Mouse (Mus musculus) spleen, adult 2 months (tissue): Measurements from ENCODE around the gene Cript. TPM values are rescaled to one million over a fixed set of nuclear protein-coding genes. Genes with fewer than 3 reads are reported as not detected.
A peak's percentile ranks its signal among the peaks of the same experiment; 100 is the strongest.

Experiments used
- DNase-seq, 2 experiments: peaks; one replicate each; pipeline versions ENCODE4 v3.0.0 to v3.0.0-alpha.2; 2012 to 2021; ENCODE audit warnings: low spot score in 2 of 2, low read depth in 1 of 2
- H3K27ac ChIP-seq: fragments of 200-500 bp; 2 replicates; pipeline ENCODE4 v1.5.1; 2012; ENCODE audit warnings: low read length, inconsistent platforms; ENCODE audit not compliant: insufficient read depth
- H3K27me3 ChIP-seq: fragments of 200-500 bp; 2 replicates; pipeline ENCODE4 v1.6.1; 2012; ENCODE audit warnings: mild to moderate bottlenecking, moderate library complexity, low read length, inconsistent platforms; ENCODE audit not compliant: control insufficient read depth, insufficient read depth
- H3K36me3 ChIP-seq: fragments of 200-500 bp; 2 replicates; pipeline ENCODE4 v1.6.1; 2012; ENCODE audit warnings: mild to moderate bottlenecking, low read length, inconsistent platforms; ENCODE audit not compliant: control insufficient read depth, insufficient read depth
- H3K4me1 ChIP-seq: fragments of 200-500 bp; 2 replicates; pipeline ENCODE4 v1.6.1; 2011; ENCODE audit warnings: inconsistent platforms; ENCODE audit not compliant: control insufficient read depth, insufficient read depth, insufficient read length
- H3K4me3 ChIP-seq: fragments of 200-500 bp; 2 replicates; pipeline ENCODE4 v1.5.1; 2011; ENCODE audit warnings: mild to moderate bottlenecking, inconsistent platforms; ENCODE audit not compliant: insufficient read depth, insufficient read length; ENCODE audit errors: extremely low read depth
- CTCF ChIP-seq: fragments of 200-500 bp; IDR thresholded peaks from 2 replicates; pipeline ENCODE4 v1.5.1; 2011; ENCODE audit warnings: mild to moderate bottlenecking, inconsistent platforms; ENCODE audit not compliant: insufficient read depth, insufficient read length, insufficient replicate concordance; ENCODE audit errors: extremely low read depth
- POLR2A ChIP-seq: fragments of 200-500 bp; IDR thresholded peaks from 2 replicates; pipeline ENCODE4 v1.6.1; 2011; ENCODE audit warnings: low read depth, low read length, inconsistent platforms
- WGBS: fragments of 180-500 bp; shearing (Covaris S2); methylation state at CpG from one replicate; pipeline ENCODE4 v1.1.7; 2018; 5-methylcytosine and 5-hydroxymethylcytosine counted together
- polyA plus RNA-seq: library from polyadenylated mRNA; depleted of rRNA; stranded (reverse); fragments of >200 nt; gene quantifications from 2 replicates; pipeline ENCODE4 v1.2.3, GENCODE M21; 2012; rRNA removed

Cript gene
- 3.9 and 5.0 TPM in 2 replicates for polyA plus RNA-seq

DNA sequence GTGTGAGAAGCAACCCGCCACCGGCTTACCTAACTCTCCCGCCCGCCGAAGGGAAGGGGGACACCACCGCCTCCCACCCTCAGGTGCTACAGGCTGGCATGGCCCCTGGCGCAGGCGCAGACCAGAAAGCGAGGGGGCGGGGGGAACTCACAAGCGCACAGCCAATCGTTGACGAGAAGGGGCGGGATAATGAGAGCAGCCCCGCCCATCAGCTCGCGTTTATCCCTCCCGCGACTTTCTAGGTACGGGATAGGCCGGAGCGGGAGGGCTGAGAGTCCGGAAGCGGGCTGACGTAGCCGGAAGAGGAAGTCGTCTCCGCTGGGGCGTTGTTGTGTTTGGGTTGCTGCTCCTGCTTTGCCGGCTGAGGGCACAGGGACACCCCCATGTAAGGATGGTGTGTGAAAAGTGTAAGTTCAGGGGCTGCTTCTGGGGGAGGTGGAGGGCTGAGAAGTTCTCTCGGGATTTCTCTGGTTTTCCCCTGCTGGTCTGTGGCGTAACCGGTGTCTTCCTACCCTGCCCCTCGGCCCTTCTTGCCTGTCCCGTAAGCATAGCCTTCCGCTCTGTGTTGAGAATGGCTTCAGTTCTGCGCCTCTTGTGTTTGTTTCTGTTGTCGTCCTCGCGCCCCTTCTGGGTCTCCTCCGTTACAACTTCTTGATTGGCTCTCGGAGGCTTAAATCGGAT, at the start of gene Cript, which contains the start of gene Pigf:
Gene Cript (plus strand): TSS at position 282 of the 681 bp plus-strand sequence.
Gene Pigf (minus strand): TSS at position 138 of the 681 bp plus-strand sequence.
- Histone ChIP-seq H3K4me3 (peak within 1 kb of the TSS; percentile 83), H3K36me3 (peaks cover 5% of the 10 kb centered on the region; the same call in 1 of the 2 replicates)

DNA sequence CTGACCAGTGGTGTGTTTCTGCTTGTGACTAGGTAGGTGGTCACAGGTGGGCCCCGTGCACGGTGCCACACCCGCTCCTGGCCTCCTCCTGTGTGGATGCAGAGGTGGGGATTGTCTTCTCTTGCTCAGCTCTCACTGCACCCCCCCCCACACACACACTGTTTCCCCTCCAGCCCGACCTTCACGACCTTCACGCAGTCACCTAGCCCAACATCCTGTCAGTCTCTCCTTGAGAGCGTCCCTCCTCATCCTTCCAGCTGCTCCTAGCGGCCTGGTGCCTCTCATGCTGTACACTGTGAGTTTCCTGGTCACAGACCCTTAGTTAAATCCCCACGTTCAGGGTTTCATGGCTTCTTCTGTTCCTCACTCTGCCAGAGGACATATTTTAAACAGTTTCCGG, 49.0 kb upstream of the Cript start:
- Histone ChIP-seq H3K36me3 (peaks cover 5% of the 10 kb centered on the region; the same call in 1 of the 2 replicates), H3K4me3 (no peak overlapping the region), H3K4me1 (peaks cover 20% of the 10 kb centered on the region; the same call in 1 of the 2 replicates), H3K27ac (peak overlapping the region; percentile 53), H3K27me3 (no peaks in the 10 kb centered on the region)
- 51% methylated on average over 10 of the region's 10 CpGs for WGBS
- DNase-seq = no peak
- TF ChIP-seq POLR2A = no peak
- TF ChIP-seq CTCF = no peak

More for the DNA sequence above, at the start of gene Cript, which contains the start of gene Pigf:
- TF ChIP-seq POLR2A (peak; percentile 59), CTCF (no peak)
- Histone ChIP-seq H3K27ac (peak within 1 kb of the TSS; percentile 78), H3K27me3 (no peaks in the 10 kb centered on the region), H3K4me1 (no peaks in the 10 kb centered on the region)
- DNase-seq = peak; percentile 97
- under 1% methylated on average over 43 of the region's 43 CpGs for WGBS

DNA sequence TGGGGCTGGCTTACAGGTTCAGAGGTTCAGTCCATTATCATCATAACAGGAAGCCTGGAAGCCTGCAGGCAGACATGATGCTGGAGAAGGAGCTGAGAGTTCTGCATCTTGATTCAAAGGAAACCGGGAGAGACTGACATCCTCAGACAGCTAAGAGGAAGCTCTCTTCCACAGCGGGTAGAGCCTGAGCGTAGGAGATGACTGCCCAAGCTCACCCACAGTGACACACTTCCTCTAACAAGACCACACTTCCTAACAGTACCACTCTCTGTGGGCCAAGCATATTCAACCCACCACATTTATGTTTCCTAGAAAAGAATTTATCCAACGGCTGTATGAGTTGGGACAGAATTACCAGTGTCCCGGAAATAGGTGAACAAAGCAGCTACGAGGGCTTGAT, 46.9 kb upstream of the Cript start:
- no peak for TF ChIP-seq POLR2A
- no peak for TF ChIP-seq CTCF
- H3K27ac ChIP-seq = peak overlapping the region; percentile 3; the same call in 1 of the 2 replicates
- WGBS = 25% methylated on average over 6 of the region's 6 CpGs

DNA sequence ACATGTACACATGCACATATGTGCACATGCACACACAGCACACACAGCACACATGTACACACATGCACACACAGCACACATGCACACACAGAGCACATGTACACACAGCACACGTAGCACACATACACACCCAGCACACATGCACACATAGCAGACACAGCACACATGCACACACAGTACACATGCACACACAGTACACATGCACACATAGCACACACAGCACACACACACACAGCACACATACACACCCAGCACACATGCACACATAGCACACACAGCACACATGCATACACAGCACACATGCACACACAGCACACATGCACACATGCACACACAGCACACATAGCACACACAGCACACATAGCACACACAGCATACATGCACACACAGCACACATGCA, 44.1 kb upstream of the Cript start:
- 100% methylated on average over 1 of the region's 1 CpGs for WGBS
- H3K36me3 ChIP-seq = peaks cover 2% of the 10 kb centered on the region
- DNase-seq = no peak
- no peak overlapping the region for H3K4me3 ChIP-seq
- TF ChIP-seq CTCF = no peak
- TF ChIP-seq POLR2A = no peak
- H3K27ac ChIP-seq = no peak overlapping the region
- no peaks in the 10 kb centered on the region for H3K27me3 ChIP-seq
- peaks cover 9% of the 10 kb centered on the region; the same call in 1 of the 2 replicates for H3K4me1 ChIP-seq

More for the DNA sequence above, 46.9 kb upstream of the Cript start:
- Histone ChIP-seq H3K36me3 (peaks cover 2% of the 10 kb centered on the region; the same call in 1 of the 2 replicates), H3K4me3 (no peak overlapping the region), H3K4me1 (peaks cover 11% of the 10 kb centered on the region; the same call in 1 of the 2 replicates), H3K27me3 (no peaks in the 10 kb centered on the region)
- DNase-seq = no peak

DNA sequence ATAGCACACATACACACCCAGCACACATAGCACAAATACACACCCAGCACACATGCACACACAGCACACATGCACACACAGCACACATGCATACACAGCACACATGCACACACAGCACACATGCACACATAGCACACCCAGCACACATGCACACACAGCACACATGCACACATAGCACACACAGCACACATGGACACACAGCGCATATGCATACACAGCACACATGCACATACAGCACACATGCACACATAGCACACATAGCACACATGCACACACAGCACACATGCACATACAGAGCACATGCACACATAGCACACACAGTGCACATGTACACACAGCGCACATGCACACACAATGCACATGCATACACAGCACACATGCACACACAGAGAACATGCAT, 43.6 kb upstream of the Cript start:
- Histone ChIP-seq H3K4me1 (peaks cover 6% of the 10 kb centered on the region; the same call in 1 of the 2 replicates), H3K36me3 (peaks cover 2% of the 10 kb centered on the region; the same call in 1 of the 2 replicates), H3K27me3 (no peaks in the 10 kb centered on the region), H3K4me3 (no peak overlapping the region), H3K27ac (no peak overlapping the region)
- no peak for TF ChIP-seq CTCF
- no peak for TF ChIP-seq POLR2A
- 90% methylated on average over 2 of the region's 2 CpGs for WGBS
- DNase-seq = no peak

DNA sequence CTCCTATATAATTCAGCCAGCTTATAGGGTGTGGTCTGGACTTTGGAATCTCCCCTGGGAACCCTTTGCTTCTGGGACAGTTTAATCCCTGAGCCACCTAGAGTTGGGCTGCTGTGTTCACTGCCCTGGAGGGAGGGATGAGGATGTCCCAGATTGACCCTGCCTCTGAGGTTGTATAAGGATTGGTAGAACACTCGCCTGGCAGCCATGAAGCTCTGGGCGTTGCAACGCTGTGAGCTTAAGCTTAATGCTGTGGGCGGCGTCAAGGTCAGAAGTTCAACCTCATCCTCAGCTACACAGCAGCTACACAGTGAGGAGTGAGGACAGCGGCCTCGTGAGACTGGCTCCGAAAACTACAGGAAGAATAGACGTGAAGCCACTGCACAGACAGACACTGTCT, 42.9 kb upstream of the Cript start:
- WGBS = 93% methylated on average over 9 of the region's 9 CpGs
- no peak for DNase-seq
- Histone ChIP-seq H3K4me3 (no peak overlapping the region), H3K4me1 (peaks cover 6% of the 10 kb centered on the region), H3K27me3 (no peaks in the 10 kb centered on the region), H3K36me3 (peaks cover 3% of the 10 kb centered on the region; the same call in 1 of the 2 replicates), H3K27ac (no peak overlapping the region)
- TF ChIP-seq CTCF = no peak
- no peak for TF ChIP-seq POLR2A

DNA sequence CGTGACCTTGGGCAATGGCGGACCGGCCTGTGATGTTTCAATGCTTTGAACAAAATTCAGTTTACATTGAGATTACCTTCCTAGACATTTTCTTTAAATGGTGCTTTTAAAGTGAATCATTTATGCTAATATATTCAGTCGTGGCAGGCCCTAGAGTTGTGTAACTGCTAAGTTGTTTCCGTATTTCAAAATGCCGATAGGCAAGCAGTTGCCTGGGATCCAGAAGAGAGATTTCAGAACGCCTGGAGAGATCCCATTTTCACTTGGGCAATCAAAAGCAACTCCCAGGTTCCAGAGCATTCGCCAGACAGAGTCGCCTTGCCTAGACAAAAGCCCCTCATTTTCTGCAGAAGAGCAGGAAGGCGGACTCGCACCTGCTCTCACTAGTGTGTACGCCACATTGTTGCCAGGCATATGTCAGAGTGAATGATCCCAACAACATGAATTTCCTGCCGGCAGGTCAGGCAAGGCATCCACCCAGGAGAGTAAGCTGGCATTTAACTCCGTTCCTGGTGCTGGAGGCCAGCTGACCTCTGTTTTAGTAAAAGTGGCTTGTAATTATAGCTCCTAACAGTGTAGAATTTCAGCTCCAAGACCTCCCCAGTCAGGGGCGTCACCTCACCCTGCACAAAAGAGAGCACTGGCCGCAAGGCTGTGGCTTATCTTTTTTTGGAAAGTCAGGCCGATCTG, 38.8 kb upstream of the Cript start:
- Histone ChIP-seq H3K27ac (no peak overlapping the region), H3K36me3 (peaks cover 3% of the 10 kb centered on the region; the same call in 1 of the 2 replicates), H3K4me3 (no peak overlapping the region), H3K4me1 (peaks cover 8% of the 10 kb centered on the region), H3K27me3 (no peaks in the 10 kb centered on the region)
- TF ChIP-seq POLR2A = no peak
- TF ChIP-seq CTCF = no peak
- DNase-seq = no peak
- WGBS = 86% methylated on average over 17 of the region's 17 CpGs
